Mouse (Mus musculus): Measurements from ENCODE around the gene Hoxa3. TPM values are rescaled to one million over a fixed set of nuclear protein-coding genes. Genes with fewer than 3 reads are reported as not detected.

Hoxa3 gene
- polyA plus RNA-seq, 1 experiment from 2014 or later, result not detected

- Histone ChIP-seq H3K4me2 (no peak overlapping the region), H3K9ac (no peak overlapping the region), H3K27me3 (peaks cover 97% of the 10 kb centered on the region), H3K27ac (no peak overlapping the region), H3K4me1 (peaks cover 3% of the 10 kb centered on the region), H3K9me3 (replicated peaks) (no peaks in the 10 kb centered on the region), H3K36me3 (ENCODE audit: poor library complexity, severe bottlenecking) (no peaks in the 10 kb centered on the region), H3K4me3 (no peak overlapping the region)
- ATAC-seq, result no peak
- WGBS, result 3% methylated on average over 26 of the region's 26 CpGs
Measured at GRCm38 (mm10) chr6:52226569-52227257, 13.6 kb upstream of the Hoxa3 start.

GRCm38 (mm10) chr6:52225612-52226568 lies 12.8 kb upstream of the Hoxa3 start:
- no peak for ATAC-seq
- peaks cover 7% of the 10 kb centered on the region for H3K4me1 ChIP-seq

GRCm38 (mm10) chr6:52224895-52225611 lies 11.9 kb upstream of the Hoxa3 start:
- H3K4me1 ChIP-seq, result peaks cover 7% of the 10 kb centered on the region
- peaks cover 99% of the 10 kb centered on the region for H3K27me3 ChIP-seq
- H3K4me2 ChIP-seq, result no peak overlapping the region
- no peak overlapping the region for H3K9ac ChIP-seq
- no peaks in the 10 kb centered on the region for H3K36me3 ChIP-seq (ENCODE audit: poor library complexity, severe bottlenecking)
- H3K4me3 ChIP-seq, result no peak overlapping the region
- H3K27ac ChIP-seq, result no peak overlapping the region
- no peak for ATAC-seq
- no peaks in the 10 kb centered on the region for H3K9me3 ChIP-seq (replicated peaks)
- 2% methylated on average over 36 of the region's 36 CpGs for WGBS

More at GRCm38 (mm10) chr6:52225612-52226568, 12.8 kb upstream of the Hoxa3 start:
- 3% methylated on average over 69 of the region's 69 CpGs for WGBS
- peaks cover 99% of the 10 kb centered on the region for H3K27me3 ChIP-seq
- no peak overlapping the region for H3K4me2 ChIP-seq
- no peak overlapping the region for H3K4me3 ChIP-seq
- H3K9ac ChIP-seq, result no peak overlapping the region
- H3K36me3 ChIP-seq (ENCODE audit: poor library complexity, severe bottlenecking), result no peaks in the 10 kb centered on the region
- no peaks in the 10 kb centered on the region for H3K9me3 ChIP-seq (replicated peaks)
- no peak overlapping the region for H3K27ac ChIP-seq

- no peak overlapping the region for H3K4me3 ChIP-seq
- no peak for ATAC-seq
- no peak overlapping the region for H3K4me2 ChIP-seq
- no peak overlapping the region for H3K9ac ChIP-seq
- H3K9me3 ChIP-seq (replicated peaks), result no peaks in the 10 kb centered on the region
- peaks cover 7% of the 10 kb centered on the region for H3K4me1 ChIP-seq
- no peaks in the 10 kb centered on the region for H3K36me3 ChIP-seq (ENCODE audit: poor library complexity, severe bottlenecking)
- peaks cover 99% of the 10 kb centered on the region for H3K27me3 ChIP-seq
- no peak overlapping the region for H3K27ac ChIP-seq
- WGBS, result 1% methylated on average over 24 of the region's 24 CpGs
Measured at GRCm38 (mm10) chr6:52223939-52224760, 11.0 kb upstream of the Hoxa3 start.

GRCm38 (mm10) chr6:52222729-52223128 lies 9.6 kb upstream of the Hoxa3 start:
- H3K4me1 ChIP-seq, result peaks cover 7% of the 10 kb centered on the region
- H3K27ac ChIP-seq, result no peak overlapping the region
- H3K36me3 ChIP-seq (ENCODE audit: poor library complexity, severe bottlenecking), result no peaks in the 10 kb centered on the region
- peaks cover 100% of the 10 kb centered on the region for H3K27me3 ChIP-seq
- H3K9ac ChIP-seq, result no peak overlapping the region
- H3K9me3 ChIP-seq (replicated peaks), result no peaks in the 10 kb centered on the region
- no peak for ATAC-seq
- 7% methylated on average over 13 of the region's 13 CpGs for WGBS
- H3K4me2 ChIP-seq, result no peak overlapping the region
- no peak overlapping the region for H3K4me3 ChIP-seq

GRCm38 (mm10) chr6:52221993-52222685 lies 9.0 kb upstream of the Hoxa3 start:
- H3K27ac ChIP-seq, result no peak overlapping the region
- peaks cover 100% of the 10 kb centered on the region for H3K27me3 ChIP-seq
- WGBS, result 4% methylated on average over 21 of the region's 21 CpGs
- H3K4me2 ChIP-seq, result peak overlapping the region; percentile 72
- no peak overlapping the region for H3K9ac ChIP-seq
- peaks cover 13% of the 10 kb centered on the region for H3K4me1 ChIP-seq
- H3K36me3 ChIP-seq (ENCODE audit: poor library complexity, severe bottlenecking), result no peaks in the 10 kb centered on the region
- H3K9me3 ChIP-seq (replicated peaks), result no peaks in the 10 kb centered on the region
- ATAC-seq, result no peak
- peak overlapping the region; percentile 44 for H3K4me3 ChIP-seq

GRCm38 (mm10) chr6:52221337-52221992 lies 8.3 kb upstream of the Hoxa3 start, which contains the start of gene Hoxa7:
Hoxa7 (minus strand) TSS chr6:52221854.
- no peaks in the 10 kb centered on the region for H3K36me3 ChIP-seq (ENCODE audit: poor library complexity, severe bottlenecking)

GRCm38 (mm10) chr6:52220865-52221310 lies 7.8 kb upstream of the Hoxa3 start:
- Histone ChIP-seq H3K9me3 (replicated peaks) (no peaks in the 10 kb centered on the region), H3K4me3 (peak overlapping the region; percentile 44), H3K27me3 (peaks cover 100% of the 10 kb centered on the region), H3K9ac (no peak overlapping the region), H3K4me1 (peaks cover 17% of the 10 kb centered on the region), H3K4me2 (peak overlapping the region; percentile 72), H3K27ac (no peak overlapping the region), H3K36me3 (ENCODE audit: poor library complexity, severe bottlenecking) (no peaks in the 10 kb centered on the region)
- WGBS, result 7% methylated on average over 12 of the region's 12 CpGs
- ATAC-seq, result no peak

More at GRCm38 (mm10) chr6:52221337-52221992, 8.3 kb upstream of the Hoxa3 start, which contains the start of gene Hoxa7:
- ATAC-seq, result peak; percentile 61
- Histone ChIP-seq H3K4me2 (peak within 1 kb of the TSS; percentile 72), H3K4me1 (peaks cover 17% of the 10 kb centered on the region), H3K27me3 (peaks cover 100% of the 10 kb centered on the region), H3K27ac (no peak within 1 kb of the TSS), H3K4me3 (peak within 1 kb of the TSS; percentile 44), H3K9me3 (replicated peaks) (no peaks in the 10 kb centered on the region), H3K9ac (peak within 1 kb of the TSS; percentile 52)
- under 1% methylated on average over 46 of the region's 46 CpGs for WGBS

GRCm38 (mm10) chr6:52220003-52220864 lies 7.1 kb upstream of the Hoxa3 start:
- Histone ChIP-seq H3K9ac (no peak overlapping the region), H3K4me3 (no peak overlapping the region), H3K9me3 (replicated peaks) (no peaks in the 10 kb centered on the region), H3K27me3 (peaks cover 100% of the 10 kb centered on the region), H3K27ac (no peak overlapping the region), H3K4me2 (no peak overlapping the region), H3K36me3 (ENCODE audit: poor library complexity, severe bottlenecking) (no peaks in the 10 kb centered on the region), H3K4me1 (peaks cover 17% of the 10 kb centered on the region)
- no peak for ATAC-seq
- 10% methylated on average over 32 of the region's 32 CpGs for WGBS

All from forebrain, embryonic 13.5 days (tissue).